ENCODE assay signal across 16 mouse cellular contexts in the genomic region with DNA sequence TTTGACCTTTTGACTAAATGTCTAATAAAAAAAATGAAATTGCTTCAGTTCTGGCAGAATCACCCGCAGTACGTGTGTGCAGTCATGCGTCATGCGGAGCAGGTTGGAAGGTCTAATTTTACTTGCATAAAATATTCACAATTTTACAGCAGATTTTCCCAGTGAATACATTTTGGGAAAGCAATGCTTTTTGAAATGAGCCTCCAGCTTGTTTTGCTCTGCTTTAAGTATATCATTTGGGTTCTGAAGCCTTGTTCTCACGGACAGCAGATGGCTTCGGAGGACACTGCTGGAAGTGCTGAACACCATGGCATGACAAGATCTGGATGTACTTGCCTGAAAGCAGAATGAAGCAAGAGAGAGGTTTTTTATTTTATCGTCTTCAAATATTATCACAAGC. TPM values are rescaled to one million over a fixed set of nuclear protein-coding genes. Genes with fewer than 3 reads are reported as not detected.
DNase-seq lines count a peak whose midpoint lies in the region; TF ChIP-seq lines count a peak whose summit lies in the region.
"Had no signal": no experiment of that assay in that cellular context is flagged by ENCODE, and none has a peak within 500 bp of the region (broad histone marks: within the 10 kb centered on the region; RNA-seq: fewer than 3 reads in every experiment).

No protein-coding gene starts in this region.

- peak overlapping the region; percentile 67 for H3K27ac ChIP-seq in layer of hippocampus, adult 2 months
- H3K27ac ChIP-seq: embryonic facial prominence, embryonic 13.5 days; macrophage; midbrain, embryonic 12.5 days had no signal

- no peak overlapping the region for H3K4me3 ChIP-seq in layer of hippocampus, adult 2 months
- H3K4me3 ChIP-seq: embryonic facial prominence, embryonic 13.5 days; midbrain, embryonic 12.5 days; myocyte had no signal

- no peak for TF ChIP-seq CTCF in brain, embryonic 14.5 days (IDR thresholded peaks at IDR 0.05; ENCODE audit: borderline replicate concordance, extremely low read depth, insufficient read depth, insufficient read length)
- peak; percentile 31 for TF ChIP-seq CTCF in layer of hippocampus, adult 2 months (conservative IDR thresholded peaks at IDR 0.05)

- intact Hi-C loops in left cerebral cortex, postnatal 25 days (cut with DNase I), result loop anchor here (5.0 kb wide), 2 partner anchors 69 to 144 kb away; no protein-coding TSS in a partner anchor

- DNase-seq in cerebellum, postnatal 14 days, result peak; percentile 24 to 34
- DNase-seq in cerebellum, adult 8-10 months, result no peak
- peak; percentile 22 for DNase-seq in brain, embryonic 14.5 days (ENCODE audit: low read depth)
- peak; percentile 67 to 82 for DNase-seq in layer of hippocampus, adult 2 months (ENCODE audit: low spot score in 2 of 2)
- DNase-seq in left cerebral cortex, postnatal 25 days (ENCODE audit: low spot score in 2 of 2), result peak; percentile 52 to 92
- no peak for DNase-seq in kidney, adult 18-20 months
- no peak for DNase-seq in kidney, adult 9 months
- DNase-seq in retina, postnatal 1 day, result no peak
- DNase-seq: B cell, adult 2 months; gastrocnemius, postnatal 10 days; heart, postnatal 10 days; lung, adult 2 months had no signal

- TF ChIP-seq POLR2A in brain, embryonic 14.5 days (IDR thresholded peaks at IDR 0.05; ENCODE audit: borderline replicate concordance, extremely low read depth, insufficient read depth, insufficient read length, poor library complexity, severe bottlenecking), result no peak

RNA-seq across cellular contexts. Expression of gene Arl6, which starts 54.0 kb away (rescaled TPM):
- 20.7 and 24.3 TPM in 2 replicates for polyA plus RNA-seq in brain, embryonic 14.5 days (2012; rRNA removed)
- total RNA-seq in layer of hippocampus, adult 2 months (2021), result 10 to 100 TPM; 27.4 to 30.1 TPM
- total RNA-seq in left cerebral cortex, postnatal 25 days (2021), result 10 to 100 TPM; 29.6 to 32.1 TPM

Comparison
In these comparisons a context has a peak if more than half of its experiments do, and no peak if none do; other contexts are left out.
1. DNase-seq: peak in cerebellum, postnatal 14 days (2 of 2), brain, embryonic 14.5 days (single experiment), layer of hippocampus, adult 2 months (2 of 2) and left cerebral cortex, postnatal 25 days (2 of 2); none in cerebellum, adult 8-10 months (single experiment), kidney, adult 18-20 months (single experiment), kidney, adult 9 months (single experiment) and retina, postnatal 1 day (single experiment).